Mouse (Mus musculus) c-Kit-negative CD71-positive TER-119-positive erythroid progenitor cells, embryonic 14.5 days (primary cell): ENCODE results near the gene Scarb2.
A peak's percentile ranks its signal among the peaks of the same experiment; 100 is the strongest.
"Not testable (repeated sequence)": the region's sequence is repeated elsewhere in the genome, so short reads cannot be mapped to it uniquely, and the experiment has no call there.

Source experiments
- DNase-seq: peaks from one replicate; pipeline ENCODE4 v3.0.0-alpha.2; 2013; ENCODE audit warnings: low read depth, low spot score

Gene Scarb2

GRCm38 (mm10) chr5:92506733-92507132 lies at the start of gene Scarb2:
TSS of gene Scarb2 (minus strand) at chr5:92506833.
- DNase-seq = no peak

- no peak for DNase-seq
Measured at GRCm38 (mm10) chr5:92555905-92556304, 49.3 kb upstream of the Scarb2 start.

- no peak for DNase-seq
Measured at GRCm38 (mm10) chr5:92554891-92555511, 48.4 kb upstream of the Scarb2 start, which contains the start of gene Fam47e. TSS of gene Fam47e (plus strand) at chr5:92555069.

- DNase-seq = no peak
Measured at GRCm38 (mm10) chr5:92554443-92554842, 47.8 kb upstream of the Scarb2 start.

GRCm38 (mm10) chr5:92553939-92554338 lies 47.3 kb upstream of the Scarb2 start:
- peak; percentile 0 for DNase-seq

- no peak for DNase-seq
Measured at GRCm38 (mm10) chr5:92552611-92553010, 46.0 kb upstream of the Scarb2 start.

GRCm38 (mm10) chr5:92539698-92540097 lies 33.1 kb upstream of the Scarb2 start:
- no peak for DNase-seq

GRCm38 (mm10) chr5:92524821-92525258 lies 18.2 kb upstream of the Scarb2 start:
- DNase-seq = no peak

GRCm38 (mm10) chr5:92521131-92521530 lies 14.5 kb upstream of the Scarb2 start:
- DNase-seq = not testable (repeated sequence)

GRCm38 (mm10) chr5:92512066-92512465 lies 5.4 kb upstream of the Scarb2 start:
- DNase-seq = no peak

- DNase-seq = no peak
Measured at GRCm38 (mm10) chr5:92511256-92511655, 4.6 kb upstream of the Scarb2 start.

GRCm38 (mm10) chr5:92508853-92509252 lies 2.2 kb upstream of the Scarb2 start:
- DNase-seq = no peak

- DNase-seq = no peak
Measured at GRCm38 (mm10) chr5:92506301-92506729, 318 bp downstream of the Scarb2 start.

- peak; percentile 33 for DNase-seq
Measured at GRCm38 (mm10) chr5:92505402-92505865, 1.2 kb downstream of the Scarb2 start.

- no peak for DNase-seq
Measured at GRCm38 (mm10) chr5:92504676-92505400, 1.8 kb downstream of the Scarb2 start.

- DNase-seq = no peak
Measured at GRCm38 (mm10) chr5:92503856-92504618, 2.6 kb downstream of the Scarb2 start.

- no peak for DNase-seq
Measured at GRCm38 (mm10) chr5:92503356-92503847, 3.2 kb downstream of the Scarb2 start.

- no peak for DNase-seq
Measured at GRCm38 (mm10) chr5:92499378-92499777, 7.3 kb downstream of the Scarb2 start.

- DNase-seq = no peak
Measured at GRCm38 (mm10) chr5:92498661-92499060, 8.0 kb downstream of the Scarb2 start.

GRCm38 (mm10) chr5:92498225-92498624 lies 8.4 kb downstream of the Scarb2 start:
- no peak for DNase-seq

GRCm38 (mm10) chr5:92495771-92496409 lies 10.7 kb downstream of the Scarb2 start:
- no peak for DNase-seq
